Mouse (Mus musculus): Measurements from ENCODE around the gene Olfr111. TPM values are rescaled to one million over a fixed set of nuclear protein-coding genes. Genes with fewer than 3 reads are reported as not detected.

Olfr111 gene
- polyA plus RNA-seq, 1 experiment from 2014 or later: not detected

Other genes with a start within 250 kb of the Olfr111 start
- gene Olfr98, start 244.3 kb upstream of the Olfr111 start, polyA plus RNA-seq (2016; fragmentation: Nextera tagmentation; extraction: Ambion mirVana): not detected in 2 replicates
- 1.00 and 1.7 TPM in 2 replicates for gene H2-M3, start 237.8 kb upstream of the Olfr111 start, polyA plus RNA-seq (2016; fragmentation: Nextera tagmentation; extraction: Ambion mirVana)
- 0.09 TPM in 1 of 2 replicates, not detected in the other for gene Olfr99, start 224.6 kb upstream of the Olfr111 start, polyA plus RNA-seq (2016; fragmentation: Nextera tagmentation; extraction: Ambion mirVana)
- gene Olfr101, start 203.7 kb upstream of the Olfr111 start, polyA plus RNA-seq (2016; fragmentation: Nextera tagmentation; extraction: Ambion mirVana): not detected in 2 replicates
- gene Olfr102, start 191.0 kb upstream of the Olfr111 start, polyA plus RNA-seq (2016; fragmentation: Nextera tagmentation; extraction: Ambion mirVana): not detected in 2 replicates
- not detected in 2 replicates for gene Olfr103, start 168.3 kb upstream of the Olfr111 start, polyA plus RNA-seq (2016; fragmentation: Nextera tagmentation; extraction: Ambion mirVana)
- not detected in 2 replicates for gene Olfr104-ps, start 148.4 kb upstream of the Olfr111 start, polyA plus RNA-seq (2016; fragmentation: Nextera tagmentation; extraction: Ambion mirVana)
- gene Olfr105-ps, start 129.0 kb upstream of the Olfr111 start, polyA plus RNA-seq (2016; fragmentation: Nextera tagmentation; extraction: Ambion mirVana): not detected in 2 replicates
- gene Olfr106-ps, start 117.6 kb upstream of the Olfr111 start, polyA plus RNA-seq (2016; fragmentation: Nextera tagmentation; extraction: Ambion mirVana): not detected in 2 replicates
- gene Olfr107, start 108.8 kb upstream of the Olfr111 start, polyA plus RNA-seq (2016; fragmentation: Nextera tagmentation; extraction: Ambion mirVana): not detected in 2 replicates
- gene Olfr108, start 62.5 kb upstream of the Olfr111 start, polyA plus RNA-seq (2016; fragmentation: Nextera tagmentation; extraction: Ambion mirVana): not detected in 2 replicates
- not detected in 2 replicates for gene Olfr109, start 49.1 kb upstream of the Olfr111 start, polyA plus RNA-seq (2016; fragmentation: Nextera tagmentation; extraction: Ambion mirVana)
- gene H2-M2, start 24.5 kb upstream of the Olfr111 start, polyA plus RNA-seq (2016; fragmentation: Nextera tagmentation; extraction: Ambion mirVana): not detected in 2 replicates
- gene Olfr110, start 15.6 kb upstream of the Olfr111 start, polyA plus RNA-seq (2016; fragmentation: Nextera tagmentation; extraction: Ambion mirVana): not detected in 2 replicates
- gene Olfr112, start 61.4 kb downstream of the Olfr111 start, polyA plus RNA-seq (2016; fragmentation: Nextera tagmentation; extraction: Ambion mirVana): not detected in 2 replicates
- gene Olfr113, start 69.6 kb downstream of the Olfr111 start, polyA plus RNA-seq (2016; fragmentation: Nextera tagmentation; extraction: Ambion mirVana): not detected in 2 replicates
- gene Olfr114, start 84.7 kb downstream of the Olfr111 start, polyA plus RNA-seq (2016; fragmentation: Nextera tagmentation; extraction: Ambion mirVana): not detected in 2 replicates
- gene Olfr115, start 119.1 kb downstream of the Olfr111 start, polyA plus RNA-seq (2016; fragmentation: Nextera tagmentation; extraction: Ambion mirVana): not detected in 2 replicates
- not detected in 2 replicates for gene Olfr116, start 119.2 kb downstream of the Olfr111 start, polyA plus RNA-seq (2016; fragmentation: Nextera tagmentation; extraction: Ambion mirVana)
- gene Olfr117, start 155.8 kb downstream of the Olfr111 start, polyA plus RNA-seq (2016; fragmentation: Nextera tagmentation; extraction: Ambion mirVana): not detected in 2 replicates
- gene Olfr118, start 159.0 kb downstream of the Olfr111 start, polyA plus RNA-seq (2016; fragmentation: Nextera tagmentation; extraction: Ambion mirVana): not detected in 2 replicates
- gene Olfr119, start 188.5 kb downstream of the Olfr111 start, polyA plus RNA-seq (2016; fragmentation: Nextera tagmentation; extraction: Ambion mirVana): not detected in 2 replicates
- gene Olfr120, start 213.8 kb downstream of the Olfr111 start, polyA plus RNA-seq (2016; fragmentation: Nextera tagmentation; extraction: Ambion mirVana): not detected in 2 replicates
- gene Olfr121, start 240.8 kb downstream of the Olfr111 start, polyA plus RNA-seq (2016; fragmentation: Nextera tagmentation; extraction: Ambion mirVana): not detected in 2 replicates

Measured in heart, embryonic 10.5 days (tissue).